Mouse (Mus musculus): ENCODE measurements around the gene Gcnt2. TPM values are rescaled to one million over a fixed set of nuclear protein-coding genes. Genes with fewer than 3 reads are reported as not detected.

Gcnt2 gene
- polyA plus RNA-seq, 1 experiment from 2014 or later = 2.3 TPM

Small RNAs within 50 kb of the gene (microRNA-seq; reads per million reads assigned to microRNA genes)
- gene Mir5124a = not detected

Other genes with a start within 250 kb of the Gcnt2 start
- gene Tfap2a, start 121.4 kb upstream of the Gcnt2 start, polyA plus RNA-seq (2014; fragmentation: Nextera tagmentation; extraction: Ambion mirVana) = 7.2 and 7.3 TPM in 2 replicates
- gene Pak1ip1, start 141.3 kb downstream of the Gcnt2 start, polyA plus RNA-seq (2014; fragmentation: Nextera tagmentation; extraction: Ambion mirVana) = 65.1 and 66.2 TPM in 2 replicates
- 199 and 211 TPM in 2 replicates for gene Tmem14c, start 156.5 kb downstream of the Gcnt2 start, polyA plus RNA-seq (2014; fragmentation: Nextera tagmentation; extraction: Ambion mirVana)
- gene Mak, start 220.0 kb downstream of the Gcnt2 start, polyA plus RNA-seq (2014; fragmentation: Nextera tagmentation; extraction: Ambion mirVana) = 0.57 and 1.0 TPM in 2 replicates

Measured in limb, embryonic 11.5 days (tissue).